13 mouse cellular contexts compared by ENCODE assay signal in genomic region chr7:30615049-30615760, GRCm38 (mm10). TPM values are rescaled to one million over a fixed set of nuclear protein-coding genes. Genes with fewer than 3 reads are reported as not detected.
DNase-seq lines count a peak whose midpoint lies in the region; ATAC-seq and TF ChIP-seq lines count a peak whose summit lies in the region.
"Had no signal": no experiment of that assay in that cellular context is flagged by ENCODE, and none has a peak within 500 bp of the region (broad histone marks: within the 10 kb centered on the region; RNA-seq: fewer than 3 reads in every experiment).

No protein-coding gene starts in this region.

- H3K9me3 ChIP-seq in hindbrain, embryonic 15.5 days = no peaks in the 10 kb centered on the region
- no peaks in the 10 kb centered on the region for H3K9me3 ChIP-seq in hindbrain, embryonic 11.5 days (ENCODE audit: control insufficient read depth, low read length)
- H3K9me3 ChIP-seq: heart, embryonic 15.5 days had no signal

- peaks cover 48% of the 10 kb centered on the region for H3K36me3 ChIP-seq in hindbrain, embryonic 15.5 days
- peaks cover 10% of the 10 kb centered on the region for H3K36me3 ChIP-seq in hindbrain, embryonic 11.5 days (ENCODE audit: control insufficient read depth, insufficient read depth, low read length)
- no peaks in the 10 kb centered on the region for H3K36me3 ChIP-seq in testis, adult 2 months (ENCODE audit: control insufficient read depth, insufficient read depth, low read length)

- no peaks in the 10 kb centered on the region for H3K4me1 ChIP-seq in hindbrain, embryonic 15.5 days (replicated peaks)
- no peaks in the 10 kb centered on the region for H3K4me1 ChIP-seq in hindbrain, embryonic 11.5 days (replicated peaks; ENCODE audit: control insufficient read depth, insufficient read depth, low read length)
- no peaks in the 10 kb centered on the region; the same call in 1 of the 2 replicates for H3K4me1 ChIP-seq in testis, adult 2 months (ENCODE audit: control insufficient read depth, insufficient read depth, low read length)

- H3K4me2 ChIP-seq in hindbrain, embryonic 15.5 days = no peak overlapping the region
- H3K4me2 ChIP-seq in hindbrain, embryonic 11.5 days (replicated peaks; ENCODE audit: low read depth, low read length) = no peak overlapping the region
- H3K4me2 ChIP-seq: heart, embryonic 15.5 days; lung, embryonic 14.5 days had no signal

- WGBS in hindbrain, embryonic 15.5 days = 55% methylated on average over 5 of the region's 5 CpGs
- WGBS in hindbrain, embryonic 11.5 days = 61% methylated on average over 5 of the region's 5 CpGs

- DNase-seq in hindbrain, embryonic 11.5 days (ENCODE audit: low spot score) = no peak
- DNase-seq in ovary, adult 18-20 months (ENCODE audit: low spot score) = peak; percentile 22
- DNase-seq in ovary, postnatal 36 days (ENCODE audit: low spot score) = no peak
- DNase-seq in adrenal gland, postnatal 14 days = peak; percentile 79
- DNase-seq in layer of hippocampus, adult 2 months (ENCODE audit: low spot score in 2 of 2) = no peak
- DNase-seq: gastrocnemius, adult 2 months had no signal

- no peak for TF ChIP-seq POLR2A in testis, adult 2 months (IDR thresholded peaks at IDR 0.05; ENCODE audit: control insufficient read depth, low read depth, low read length)

- H3K9ac ChIP-seq in hindbrain, embryonic 15.5 days = no peak overlapping the region
- H3K9ac ChIP-seq in hindbrain, embryonic 11.5 days (ENCODE audit: low read depth, low read length) = no peak overlapping the region
- H3K9ac ChIP-seq: heart, embryonic 15.5 days; lung, embryonic 14.5 days had no signal

- peak; percentile 49; the same call in 1 of the 2 replicates for ATAC-seq in hindbrain, embryonic 15.5 days (ENCODE audit: low FRiP score, low read depth)
- no peak for ATAC-seq in hindbrain, embryonic 11.5 days (ENCODE audit: low FRiP score)
- no peak for ATAC-seq in monocyte, adult 5-6 weeks (replicated peaks; ENCODE audit: insufficient number of reproducible peaks, low FRiP score, low TSS enrichment, poor library complexity, severe bottlenecking)
- ATAC-seq: intestine, embryonic 16.5 days had no signal

- TF ChIP-seq CTCF in testis, adult 2 months (IDR thresholded peaks at IDR 0.05; ENCODE audit: control insufficient read depth, insufficient read depth, insufficient replicate concordance, low read depth, low read length) = no peak
- TF ChIP-seq CTCF in layer of hippocampus, adult 2 months (conservative IDR thresholded peaks at IDR 0.05) = no peak

- no peak overlapping the region for H3K4me3 ChIP-seq in hindbrain, embryonic 15.5 days
- no peak overlapping the region for H3K4me3 ChIP-seq in hindbrain, embryonic 11.5 days (ENCODE audit: low read depth, low read length)
- H3K4me3 ChIP-seq in testis, adult 2 months (ENCODE audit: control insufficient read depth, low read depth, low read length) = no peak overlapping the region
- no peak overlapping the region for H3K4me3 ChIP-seq in layer of hippocampus, adult 2 months
- H3K4me3 ChIP-seq: gastrocnemius, adult 2 months; heart, embryonic 15.5 days had no signal

- H3K27ac ChIP-seq in hindbrain, embryonic 15.5 days (replicated peaks) = no peak overlapping the region
- no peak overlapping the region for H3K27ac ChIP-seq in hindbrain, embryonic 11.5 days (ENCODE audit: low read depth, low read length)
- H3K27ac ChIP-seq in testis, adult 2 months (ENCODE audit: control insufficient read depth, insufficient read depth, low read depth, low read length) = peak overlapping the region; percentile 33; the same call in 1 of the 2 replicates
- H3K27ac ChIP-seq in layer of hippocampus, adult 2 months = no peak overlapping the region
- H3K27ac ChIP-seq: gastrocnemius, adult 2 months; heart, embryonic 15.5 days had no signal

- H3K27me3 ChIP-seq in hindbrain, embryonic 15.5 days = no peaks in the 10 kb centered on the region
- no peaks in the 10 kb centered on the region for H3K27me3 ChIP-seq in hindbrain, embryonic 11.5 days (ENCODE audit: control insufficient read depth, insufficient read depth, low read length)
- no peaks in the 10 kb centered on the region for H3K27me3 ChIP-seq in testis, adult 2 months (ENCODE audit: control insufficient read depth, insufficient read depth, low read length)
- H3K27me3 ChIP-seq: heart, embryonic 15.5 days had no signal

RNA-seq across cellular contexts. Expression of gene Upk1a, which starts 2.6 kb away (rescaled TPM):
- polyA plus RNA-seq in hindbrain, embryonic 15.5 days (2015; fragmentation: Nextera tagmentation; extraction: Ambion mirVana) = 0.51 and 0.82 TPM in 2 replicates
- 0.54 and 1.2 TPM in 2 replicates for polyA plus RNA-seq in hindbrain, embryonic 11.5 days (2014; fragmentation: Nextera tagmentation; extraction: Ambion mirVana)
- total RNA-seq in adrenal gland, postnatal 14 days (2021) = 0.22 and 0.45 TPM in 2 replicates
- 6.5 TPM in 2 replicates for polyA plus RNA-seq in testis, adult 2 months (2012; rRNA removed)
- 1.1 TPM in 1 of 3 replicates, not detected in the others for total RNA-seq in monocyte, adult 5-6 weeks (2017)
- under 1 TPM in 1 of 2 experiments, not detected in 1; 0.69 TPM for total RNA-seq in layer of hippocampus, adult 2 months (2021)
- total RNA-seq: common myeloid progenitor, adult 5-6 weeks had no signal

RNA-seq across cellular contexts. Expression of gene Cox6b1, which starts 10.7 kb away (rescaled TPM):
- polyA plus RNA-seq in hindbrain, embryonic 15.5 days (2015; fragmentation: Nextera tagmentation; extraction: Ambion mirVana) = 1,185 and 1,301 TPM in 2 replicates
- polyA plus RNA-seq in hindbrain, embryonic 11.5 days (2014; fragmentation: Nextera tagmentation; extraction: Ambion mirVana) = 816 and 817 TPM in 2 replicates
- total RNA-seq in adrenal gland, postnatal 14 days (2021) = 3,197 and 3,382 TPM in 2 replicates
- polyA plus RNA-seq in testis, adult 2 months (2012; rRNA removed) = 51.8 and 74.9 TPM in 2 replicates
- total RNA-seq in monocyte, adult 5-6 weeks (2017) = 424 to 540 TPM (median 506 TPM) in 3 replicates
- 100 to 1,000 TPM; 552 to 568 TPM for total RNA-seq in layer of hippocampus, adult 2 months (2021)

RNA-seq across cellular contexts. Expression of gene Zbtb32, which starts 16.5 kb away (rescaled TPM):
- polyA plus RNA-seq in hindbrain, embryonic 15.5 days (2015; fragmentation: Nextera tagmentation; extraction: Ambion mirVana) = 0.10 and 0.37 TPM in 2 replicates
- 0.24 and 1.2 TPM in 2 replicates for polyA plus RNA-seq in hindbrain, embryonic 11.5 days (2014; fragmentation: Nextera tagmentation; extraction: Ambion mirVana)
- total RNA-seq in adrenal gland, postnatal 14 days (2021) = 0.85 and 1.1 TPM in 2 replicates
- 180 and 203 TPM in 2 replicates for polyA plus RNA-seq in testis, adult 2 months (2012; rRNA removed)
- 8.4 to 30.5 TPM (median 20.6 TPM) in 3 replicates for total RNA-seq in monocyte, adult 5-6 weeks (2017)
- not detected for total RNA-seq in layer of hippocampus, adult 2 months (2021)

RNA-seq across cellular contexts. Expression of gene Etv2, which starts 20.4 kb away (rescaled TPM):
- not detected in 2 replicates for polyA plus RNA-seq in hindbrain, embryonic 15.5 days (2015; fragmentation: Nextera tagmentation; extraction: Ambion mirVana)
- not detected in 2 replicates for polyA plus RNA-seq in hindbrain, embryonic 11.5 days (2014; fragmentation: Nextera tagmentation; extraction: Ambion mirVana)
- not detected in 2 replicates for total RNA-seq in adrenal gland, postnatal 14 days (2021)
- 7.9 and 8.4 TPM in 2 replicates for polyA plus RNA-seq in testis, adult 2 months (2012; rRNA removed)
- not detected in 3 replicates for total RNA-seq in monocyte, adult 5-6 weeks (2017)
- not detected for total RNA-seq in layer of hippocampus, adult 2 months (2021)
- total RNA-seq: common myeloid progenitor, adult 5-6 weeks; gastrocnemius, adult 2 months had no signal
- polyA plus RNA-seq: heart, embryonic 15.5 days; intestine, embryonic 16.5 days; lung, embryonic 14.5 days had no signal

RNA-seq across cellular contexts. Expression of gene Kmt2b, which starts 26.7 kb away (rescaled TPM):
- polyA plus RNA-seq in hindbrain, embryonic 15.5 days (2015; fragmentation: Nextera tagmentation; extraction: Ambion mirVana) = 9.2 and 9.8 TPM in 2 replicates
- polyA plus RNA-seq in hindbrain, embryonic 11.5 days (2014; fragmentation: Nextera tagmentation; extraction: Ambion mirVana) = 11.1 and 13.2 TPM in 2 replicates
- 45.7 and 54.0 TPM in 2 replicates for total RNA-seq in adrenal gland, postnatal 14 days (2021)
- 56.1 and 61.0 TPM in 2 replicates for polyA plus RNA-seq in testis, adult 2 months (2012; rRNA removed)
- total RNA-seq in monocyte, adult 5-6 weeks (2017) = 15.4 to 44.0 TPM (median 23.8 TPM) in 3 replicates
- 10 to 100 TPM; 49.8 to 57.5 TPM for total RNA-seq in layer of hippocampus, adult 2 months (2021)

Comparison
In these comparisons a context has a peak if more than half of its experiments do, and no peak if none do; other contexts are left out.
1. DNase-seq: peak in ovary, adult 18-20 months (single experiment) and adrenal gland, postnatal 14 days (single experiment); none in hindbrain, embryonic 11.5 days (single experiment), ovary, postnatal 36 days (single experiment) and layer of hippocampus, adult 2 months (0 of 2).